Mouse (Mus musculus) urinary bladder, postnatal 25 days (tissue): ENCODE measurements around the gene Trim40.
A peak's percentile ranks its signal among the peaks of the same experiment; 100 is the strongest.

Source experiments
- DNase-seq: peaks from one replicate; pipeline ENCODE4 v3.0.0; 2022; ENCODE audit warnings: low spot score

Gene Trim40

DNA sequence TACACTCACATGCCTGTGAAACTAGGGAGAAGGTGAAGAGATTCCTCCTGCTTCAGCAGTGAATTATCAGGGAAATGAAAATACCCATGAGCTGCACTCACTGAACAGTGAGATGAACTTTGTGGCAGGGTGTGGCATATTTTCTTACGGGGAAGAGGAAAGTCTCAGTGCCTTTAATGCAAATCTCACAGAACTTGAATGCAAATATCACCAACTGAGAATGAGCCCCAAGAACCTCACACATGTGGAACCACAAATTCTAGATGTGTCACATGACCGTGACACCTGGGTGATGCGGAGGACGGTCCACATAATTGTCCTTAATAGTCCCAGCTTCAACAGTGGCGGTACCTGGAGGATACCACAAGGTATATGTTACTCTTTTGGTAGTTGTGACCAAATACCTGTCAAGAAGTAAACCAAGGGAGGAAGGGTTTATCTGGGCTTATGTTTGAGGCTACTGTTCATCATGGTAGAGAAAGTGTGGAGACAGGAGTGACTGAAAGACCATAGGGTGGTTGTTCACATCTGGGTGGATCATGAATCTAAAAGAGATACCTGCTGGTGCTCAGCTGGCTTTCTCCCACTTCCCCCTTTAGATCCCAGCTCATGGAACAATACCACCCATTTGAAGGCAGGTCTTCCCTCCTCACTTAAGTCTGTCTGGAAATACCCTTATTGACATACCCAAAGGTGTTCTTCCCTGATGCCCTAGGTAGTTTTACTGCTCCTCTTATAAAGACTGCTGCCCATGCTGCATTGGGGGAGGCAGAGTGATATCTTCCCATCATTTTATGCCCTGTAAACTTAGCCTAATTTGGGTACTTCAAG is at the start of gene Trim40:
Gene Trim40 (minus strand): TSS at position 51 of the 831 bp plus-strand sequence.
- DNase-seq = no peak

- DNase-seq = no peak
Observed at GRCm38 (mm10) chr17:36938056-36938455, 48.1 kb upstream of the Trim40 start.

DNA sequence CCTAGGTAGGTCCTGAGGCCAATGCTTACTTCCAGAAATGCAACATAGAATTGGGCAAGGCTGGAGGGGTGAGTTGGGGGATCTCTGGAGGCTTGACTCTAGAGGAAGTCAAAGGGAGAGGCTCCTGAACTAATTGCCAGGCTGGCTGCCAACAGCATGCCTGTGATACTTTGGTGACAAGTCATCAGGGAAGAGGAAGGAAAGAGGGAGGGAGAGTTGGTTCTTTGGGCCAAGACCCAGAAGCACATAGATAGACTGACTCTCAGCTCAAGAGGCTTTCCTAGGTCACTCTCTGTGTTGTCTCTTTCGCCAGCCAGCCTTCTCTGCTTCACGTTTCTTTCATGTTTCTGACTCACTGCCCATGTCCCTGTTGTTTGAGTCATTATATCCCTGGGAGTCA is 41.9 kb upstream of the Trim40 start:
- DNase-seq = no peak

GRCm38 (mm10) chr17:36931130-36931529 is 41.2 kb upstream of the Trim40 start:
- DNase-seq = no peak

DNA sequence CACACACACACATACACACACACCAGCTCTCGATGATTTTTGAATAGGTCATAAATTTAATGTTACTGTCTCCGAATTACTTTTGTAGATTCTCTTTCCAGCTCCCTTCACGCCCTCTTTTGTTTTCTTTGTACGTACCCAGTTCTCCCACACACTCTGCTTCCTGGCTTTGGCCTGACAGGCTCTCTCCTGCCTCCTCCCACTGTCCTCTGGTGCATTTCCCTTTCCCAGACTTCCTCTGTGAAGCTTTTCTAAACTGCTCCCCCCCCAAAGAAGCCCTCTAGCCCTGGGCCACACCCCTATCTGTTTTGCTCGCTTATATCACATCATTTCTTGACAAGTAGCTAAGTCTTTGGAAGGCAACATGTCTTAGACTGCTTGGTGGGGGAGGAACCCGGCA is 40.3 kb upstream of the Trim40 start:
- DNase-seq = no peak

DNA sequence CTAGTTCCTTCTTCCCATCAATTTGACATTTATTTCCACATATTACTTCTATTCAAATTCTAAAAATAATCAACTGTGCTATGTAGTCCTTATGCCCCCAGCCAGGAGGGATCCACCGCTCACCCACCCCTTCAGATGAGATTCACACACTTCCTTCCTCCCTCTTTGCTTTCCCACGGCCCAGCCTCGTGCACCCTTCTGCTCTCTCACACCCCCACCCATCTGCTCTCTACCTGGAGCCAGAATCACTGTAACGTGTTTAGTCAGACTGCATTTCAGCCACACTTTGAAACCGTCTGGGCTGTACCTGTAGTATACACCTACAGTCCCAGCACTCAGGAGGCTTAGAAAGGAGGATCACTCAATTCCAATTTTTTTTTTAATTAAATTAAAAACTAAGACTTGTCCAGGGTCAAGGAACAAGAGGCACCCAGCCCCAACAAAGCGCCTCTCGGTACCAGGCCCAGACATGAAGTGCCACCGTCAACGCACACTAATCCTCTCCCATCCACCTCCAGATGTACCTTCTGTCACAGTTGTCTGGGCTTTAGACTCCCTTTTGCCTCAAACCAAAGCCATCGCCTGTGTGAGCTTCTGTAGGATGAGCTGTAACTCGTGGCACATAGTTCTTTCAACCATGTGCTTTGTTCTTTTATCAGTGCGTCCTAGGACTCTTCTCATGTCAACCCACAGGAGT is 39.5 kb upstream of the Trim40 start:
- DNase-seq = no peak

GRCm38 (mm10) chr17:36927496-36928120 is 37.7 kb upstream of the Trim40 start:
- DNase-seq = no peak

DNA sequence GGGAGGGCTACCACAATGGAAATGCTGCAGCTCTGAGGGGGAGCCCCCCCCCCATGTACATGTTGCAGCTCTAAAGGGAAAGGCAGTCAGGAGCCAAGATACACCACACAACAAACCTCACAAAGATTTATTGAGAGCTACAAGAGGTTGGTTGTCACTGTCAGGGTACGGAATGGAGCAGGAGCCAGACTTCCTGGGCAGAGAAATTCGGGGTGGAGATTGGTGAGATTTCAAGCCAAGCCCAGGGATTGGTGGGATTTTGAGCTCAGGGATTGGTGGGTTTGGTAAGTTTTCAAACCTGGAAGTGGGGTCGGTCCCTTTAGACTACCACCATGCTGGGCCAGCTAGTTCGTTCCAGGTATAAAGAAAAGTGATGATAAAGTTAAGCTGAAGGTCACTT is 33.6 kb upstream of the Trim40 start:
- DNase-seq = no peak

DNA sequence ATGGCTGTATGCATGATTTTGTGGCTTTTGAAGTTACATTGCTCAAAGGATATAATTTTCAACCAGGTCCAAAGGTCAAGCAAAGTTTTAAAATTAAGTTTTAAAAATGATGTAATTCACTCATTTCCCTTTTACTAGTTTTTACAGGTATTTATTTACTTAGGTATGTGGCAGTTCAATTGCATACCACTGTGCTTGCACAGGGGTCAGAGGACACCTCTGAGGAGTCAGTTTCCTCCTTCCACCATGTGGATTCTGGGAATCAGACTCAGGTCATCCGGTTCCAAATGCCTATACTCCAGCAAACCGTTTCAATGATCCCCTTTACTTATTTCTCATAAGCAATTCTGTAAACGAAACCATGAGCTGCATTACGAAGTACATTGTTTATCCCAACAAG is 32.8 kb upstream of the Trim40 start:
- no peak for DNase-seq

DNA sequence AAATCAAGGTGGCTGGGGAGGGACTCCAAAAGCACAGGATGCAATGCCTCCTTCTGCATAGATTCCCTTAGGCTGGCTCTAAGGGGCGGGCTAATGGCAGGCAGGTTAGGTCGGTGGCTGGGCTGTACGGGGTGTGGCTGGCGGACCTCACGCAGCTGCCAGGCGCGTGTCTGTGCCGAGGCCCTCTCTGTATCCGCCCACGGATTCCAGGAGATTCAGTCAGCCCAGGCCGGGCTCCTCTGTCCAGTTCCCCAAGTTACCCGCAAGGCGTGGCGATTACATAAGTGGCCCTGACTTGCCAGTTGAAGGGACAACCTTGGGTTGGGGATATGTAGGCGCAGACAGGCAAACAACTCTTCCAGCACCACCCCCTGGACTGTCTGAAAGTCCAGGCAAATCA is 30.3 kb upstream of the Trim40 start:
- DNase-seq = peak; percentile 37

GRCm38 (mm10) chr17:36915076-36915475 is 25.2 kb upstream of the Trim40 start:
- peak; percentile 71 for DNase-seq

GRCm38 (mm10) chr17:36914108-36914507 is 24.2 kb upstream of the Trim40 start:
- DNase-seq = peak; percentile 82

- no peak for DNase-seq
Observed at GRCm38 (mm10) chr17:36912031-36912430, 22.1 kb upstream of the Trim40 start.

DNA sequence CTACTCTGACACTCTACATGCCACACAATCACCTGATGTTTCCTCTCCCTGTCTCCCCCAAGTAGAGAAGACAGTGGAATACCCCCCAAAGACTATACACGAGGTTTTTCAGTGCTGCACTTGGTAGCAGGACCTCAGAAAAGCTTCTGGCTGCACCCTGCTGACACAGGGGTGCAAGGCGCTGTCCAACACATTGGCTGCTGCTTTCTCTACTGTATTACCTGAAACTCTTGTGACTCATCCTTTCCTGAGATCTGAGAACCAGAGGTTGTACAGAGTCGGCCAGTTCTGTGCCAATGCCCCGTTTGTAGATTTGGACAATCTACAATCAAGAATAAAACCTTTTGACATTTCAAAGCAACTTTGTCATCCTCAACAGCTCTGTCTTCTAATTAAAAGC is 19.9 kb upstream of the Trim40 start:
- no peak for DNase-seq

- no peak for DNase-seq
Observed at GRCm38 (mm10) chr17:36908235-36908634, 18.3 kb upstream of the Trim40 start.

DNA sequence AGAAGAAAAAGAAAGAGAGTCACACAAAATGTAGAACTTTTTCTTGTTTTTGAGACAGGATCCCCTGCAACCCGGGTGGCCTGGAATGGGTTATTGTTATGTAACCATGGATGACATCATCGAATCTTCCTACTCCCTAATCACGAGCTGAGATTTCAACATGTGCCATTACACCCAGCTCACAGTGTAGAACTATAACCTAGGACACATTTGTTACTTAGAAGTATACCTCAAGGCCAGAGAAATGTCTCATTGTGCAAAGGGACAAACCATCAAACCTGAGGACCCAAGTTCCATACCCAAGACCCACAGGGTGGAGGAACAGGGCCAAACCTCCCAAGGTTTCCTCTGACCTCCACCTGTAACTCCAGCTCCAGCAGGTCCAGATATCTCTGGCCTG is 13.7 kb upstream of the Trim40 start:
- no peak for DNase-seq

DNA sequence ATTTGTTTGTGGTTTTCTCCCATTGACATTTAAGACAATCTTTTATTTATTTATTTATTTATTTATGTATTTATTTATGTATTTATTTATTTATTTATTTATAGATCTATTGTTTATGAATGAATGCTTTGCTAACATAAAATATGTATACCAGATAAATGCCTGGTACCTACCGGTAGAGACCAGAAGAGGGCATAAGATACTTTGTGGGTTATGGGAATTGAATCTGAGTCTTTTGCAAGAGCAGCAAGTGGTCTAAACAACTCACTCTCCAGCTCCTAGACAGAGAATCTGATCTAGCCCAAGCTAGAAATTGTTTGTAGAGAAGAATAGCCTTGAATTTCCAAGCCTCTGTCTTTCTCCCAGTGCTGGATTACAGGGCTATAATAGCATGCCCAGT is 10.8 kb upstream of the Trim40 start:
- DNase-seq = no peak

GRCm38 (mm10) chr17:36900001-36900400 is 10.1 kb upstream of the Trim40 start:
- DNase-seq = no peak

DNA sequence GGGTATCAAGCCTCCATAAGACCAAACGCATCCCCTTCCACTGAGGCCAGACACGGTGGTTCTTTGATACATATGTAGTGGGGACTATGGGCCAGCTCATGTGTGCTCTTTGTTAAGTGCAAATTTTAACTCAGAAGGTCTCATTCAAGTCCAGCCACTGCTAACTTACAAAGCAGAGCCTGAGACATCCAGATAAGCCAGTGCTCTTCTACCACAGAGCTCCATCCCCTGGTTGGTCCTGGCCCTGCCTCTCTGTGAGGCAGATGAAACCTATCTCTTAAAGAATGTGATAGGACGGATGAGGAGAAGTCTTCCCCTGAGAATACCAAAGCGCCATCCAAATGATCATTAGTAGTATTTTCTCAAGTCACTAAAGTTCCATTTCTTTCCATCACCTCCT is 9.5 kb upstream of the Trim40 start:
- DNase-seq = no peak

DNA sequence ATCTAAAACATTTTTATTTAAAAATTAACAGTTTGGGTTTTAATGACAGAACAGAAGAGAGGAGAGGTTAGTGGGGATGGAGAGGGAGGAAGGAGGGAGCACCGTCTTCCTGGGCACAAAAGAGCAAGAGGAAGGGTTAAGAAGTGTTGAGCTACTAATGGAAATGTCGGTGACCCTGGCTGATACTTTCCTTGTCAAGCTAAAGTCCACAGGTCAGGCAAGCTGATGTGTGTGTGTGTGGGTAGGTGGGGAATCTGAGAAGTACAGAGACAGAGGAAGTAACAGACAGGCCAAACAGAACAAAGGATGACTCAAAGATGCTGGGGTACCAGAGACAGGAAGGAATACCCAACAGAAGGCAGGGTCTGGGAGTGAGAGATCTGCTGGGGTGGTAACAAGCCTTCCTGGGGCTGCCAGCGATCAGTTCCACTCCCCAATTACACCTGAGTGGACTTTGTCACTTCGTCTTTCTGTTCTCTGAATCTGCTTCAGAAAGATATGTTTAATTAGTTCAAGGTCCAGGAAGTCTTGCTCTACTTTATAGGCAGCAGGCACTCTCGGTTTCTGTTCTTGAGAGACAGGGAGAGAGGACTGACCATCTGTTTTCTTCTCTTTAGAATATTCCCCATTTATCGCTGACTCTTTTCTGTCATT is 7.8 kb upstream of the Trim40 start, which contains the start of gene Trim31:
Gene Trim31 (plus strand): TSS at position 567 of the 654 bp plus-strand sequence.
- DNase-seq = no peak

DNA sequence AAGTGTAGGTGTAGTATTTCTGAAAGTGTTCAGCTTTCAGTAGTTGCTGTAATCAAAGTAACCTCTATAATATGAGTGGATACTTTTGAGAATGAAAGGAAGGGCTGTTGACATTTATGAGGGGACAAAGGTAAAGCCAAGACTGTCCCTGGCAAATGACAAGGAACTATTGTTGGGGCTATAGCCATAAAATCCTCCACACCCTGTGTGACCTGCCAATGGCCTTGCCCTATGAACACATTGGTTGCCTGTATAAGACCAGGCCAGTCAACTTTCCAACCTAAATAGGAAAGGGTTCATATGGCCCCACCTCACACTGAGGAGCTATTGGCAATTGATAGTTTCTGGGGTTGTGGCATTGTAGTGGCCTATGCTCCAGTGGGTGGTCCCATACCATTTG is 7.1 kb upstream of the Trim40 start:
- DNase-seq = no peak

- peak; percentile 29 for DNase-seq
Observed at GRCm38 (mm10) chr17:36896583-36896982, 6.7 kb upstream of the Trim40 start.
